Mouse (Mus musculus): ENCODE data around the gene Gapdh. TPM values are rescaled to one million over a fixed set of nuclear protein-coding genes. Genes with fewer than 3 reads are reported as not detected.

Gene Gapdh
- total RNA-seq (2014; rRNA removed; ENCODE audit: low replicate concordance) (6,647 and 7,476 TPM in 2 replicates), polyA plus RNA-seq (2015; fragmentation: Nextera tagmentation; extraction: Ambion mirVana) (3,728 and 4,065 TPM in 2 replicates)

DNA sequence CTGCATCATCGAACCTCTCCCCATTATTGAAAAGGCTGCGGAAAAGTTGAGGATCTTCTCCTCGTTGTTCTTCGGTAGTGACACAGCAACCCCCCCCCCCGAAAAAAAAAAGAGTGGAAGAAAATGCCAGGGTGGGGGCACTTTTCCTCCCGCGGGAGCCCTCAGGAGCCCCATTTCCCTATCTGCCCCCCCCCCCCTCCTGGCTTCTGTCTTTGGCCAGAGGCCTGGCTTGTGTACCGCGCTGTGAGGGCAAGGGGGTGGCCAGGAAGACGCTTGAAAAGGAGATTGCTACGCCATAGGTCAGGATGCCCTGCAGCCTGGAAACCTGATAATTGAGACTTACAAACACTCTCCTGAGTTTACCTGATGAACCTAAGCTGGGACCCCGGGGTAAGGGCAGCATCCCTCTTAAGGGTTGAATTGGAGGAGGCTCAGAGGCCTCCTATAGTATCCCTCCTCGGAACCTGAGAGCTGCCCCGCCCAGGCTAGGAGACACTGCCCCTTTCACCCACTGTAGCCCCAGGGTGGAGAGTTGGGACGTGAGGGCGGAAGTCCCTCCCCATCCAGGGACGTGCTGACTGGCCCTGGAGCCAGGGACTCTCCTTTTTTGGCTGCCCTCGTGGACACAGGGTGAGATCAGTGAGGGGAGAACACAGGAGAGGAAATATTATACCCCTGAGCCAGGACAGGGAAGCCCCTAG is at the start of gene Gapdh:
Gene Gapdh (minus strand): TSS at position 417 of the 701 bp plus-strand sequence.
- Histone ChIP-seq H3K36me3 (replicated peaks; ENCODE audit: control insufficient read depth, insufficient read depth, low read length) (peaks cover 58% of the 10 kb centered on the region), H3K27me3 (ENCODE audit: control insufficient read depth, insufficient read depth, low read length) (no peaks in the 10 kb centered on the region), H3K27ac (ENCODE audit: low read depth) (peak within 1 kb of the TSS; percentile 97), H3K9ac (replicated peaks; ENCODE audit: low read depth, low read length) (peak within 1 kb of the TSS; percentile 92), H3K4me2 (ENCODE audit: low read depth, low read length) (peak within 1 kb of the TSS; percentile 78), H3K4me1 (ENCODE audit: control insufficient read depth, insufficient read depth) (peaks cover 21% of the 10 kb centered on the region), H3K4me3 (ENCODE audit: low read depth, low read length) (peak within 1 kb of the TSS; percentile 79), H3K9me3 (replicated peaks; ENCODE audit: control insufficient read depth, low read length) (no peaks in the 10 kb centered on the region)
- DNase-seq (ENCODE audit: low spot score) (peak; percentile 94), ATAC-seq (ENCODE audit: insufficient read depth, low read depth) (peak; percentile 82)
- 1% methylated on average over 18 of the region's 18 CpGs for WGBS
- TF ChIP-seq EP300 (IDR thresholded peaks at IDR 0.05; ENCODE audit: low read depth) (no peak), CTCF (IDR thresholded peaks at IDR 0.05; ENCODE audit: low read depth) (no peak)

- Histone ChIP-seq H3K27me3 (ENCODE audit: control insufficient read depth, insufficient read depth, low read length) (no peaks in the 10 kb centered on the region), H3K9me3 (replicated peaks; ENCODE audit: control insufficient read depth, low read length) (no peaks in the 10 kb centered on the region), H3K9ac (replicated peaks; ENCODE audit: low read depth, low read length) (peak within 1 kb of the TSS; percentile 60), H3K4me1 (ENCODE audit: control insufficient read depth, insufficient read depth) (peaks cover 13% of the 10 kb centered on the region; the same call in 1 of the 2 replicates), H3K4me3 (ENCODE audit: low read depth, low read length) (peak within 1 kb of the TSS; percentile 69), H3K4me2 (ENCODE audit: low read depth, low read length) (peak within 1 kb of the TSS; percentile 78), H3K36me3 (replicated peaks; ENCODE audit: control insufficient read depth, insufficient read depth, low read length) (peaks cover 10% of the 10 kb centered on the region), H3K27ac (ENCODE audit: low read depth) (peak within 1 kb of the TSS; percentile 79)
- DNase-seq (ENCODE audit: low spot score) = peak; percentile 99
- TF ChIP-seq CTCF (IDR thresholded peaks at IDR 0.05; ENCODE audit: low read depth) (no peak), EP300 (IDR thresholded peaks at IDR 0.05; ENCODE audit: low read depth) (no peak)
- peak; percentile 96 for ATAC-seq (ENCODE audit: insufficient read depth, low read depth)
- WGBS = under 1% methylated on average over 48 of the region's 48 CpGs
These were observed 49.1 kb upstream of the Gapdh start, which contains the start of gene Vamp1 for GRCm38 (mm10) chr6:125215148-125215954. Gene Vamp1 (plus strand): TSS chr6:125215551.

DNA sequence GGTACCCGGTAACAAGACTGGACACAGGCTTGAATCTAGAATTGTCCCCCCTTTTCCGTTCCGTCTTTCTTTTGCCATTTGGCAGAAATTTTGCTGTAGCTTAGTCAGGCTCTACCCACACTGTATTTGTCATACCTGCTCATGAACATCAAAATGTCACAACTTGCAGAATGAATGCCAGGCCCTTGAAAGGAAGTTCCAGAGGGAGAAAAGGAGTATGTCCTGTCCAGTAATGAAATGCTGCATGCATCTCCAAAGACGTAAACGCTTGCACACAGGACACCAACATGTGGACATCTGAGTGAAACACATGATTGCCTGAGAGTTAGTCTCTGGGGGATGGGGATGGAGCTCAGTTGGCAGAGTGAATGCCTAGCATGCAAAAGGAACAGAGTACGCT is 47.4 kb upstream of the Gapdh start:
- H3K4me3 ChIP-seq (ENCODE audit: low read depth, low read length) = no peak overlapping the region
- no peak overlapping the region for H3K27ac ChIP-seq (ENCODE audit: low read depth)
- ATAC-seq (ENCODE audit: insufficient read depth, low read depth) (no peak), DNase-seq (ENCODE audit: low spot score) (no peak)
- H3K4me2 ChIP-seq (ENCODE audit: low read depth, low read length) = no peak overlapping the region
- H3K4me1 ChIP-seq (ENCODE audit: control insufficient read depth, insufficient read depth) = peaks cover 13% of the 10 kb centered on the region; the same call in 1 of the 2 replicates
- WGBS = 80% methylated on average over 6 of the region's 6 CpGs
- H3K27me3 ChIP-seq (ENCODE audit: control insufficient read depth, insufficient read depth, low read length) = no peaks in the 10 kb centered on the region
- no peaks in the 10 kb centered on the region for H3K9me3 ChIP-seq (replicated peaks; ENCODE audit: control insufficient read depth, low read length)
- TF ChIP-seq CTCF (IDR thresholded peaks at IDR 0.05; ENCODE audit: low read depth) (no peak), EP300 (IDR thresholded peaks at IDR 0.05; ENCODE audit: low read depth) (no peak)
- no peak overlapping the region for H3K9ac ChIP-seq (replicated peaks; ENCODE audit: low read depth, low read length)
- no peaks in the 10 kb centered on the region for H3K36me3 ChIP-seq (replicated peaks; ENCODE audit: control insufficient read depth, insufficient read depth, low read length)

GRCm38 (mm10) chr6:125213129-125213528 is 46.9 kb upstream of the Gapdh start:
- no peak overlapping the region for H3K27ac ChIP-seq (ENCODE audit: low read depth)
- ATAC-seq (ENCODE audit: insufficient read depth, low read depth) = no peak
- H3K9me3 ChIP-seq (replicated peaks; ENCODE audit: control insufficient read depth, low read length) = no peaks in the 10 kb centered on the region
- peaks cover 13% of the 10 kb centered on the region; the same call in 1 of the 2 replicates for H3K4me1 ChIP-seq (ENCODE audit: control insufficient read depth, insufficient read depth)
- no peak for DNase-seq (ENCODE audit: low spot score)
- no peaks in the 10 kb centered on the region for H3K27me3 ChIP-seq (ENCODE audit: control insufficient read depth, insufficient read depth, low read length)
- whole genome bisulfite sequencing = 64% methylated on average over 6 of the region's 6 CpGs
- H3K4me2 ChIP-seq (ENCODE audit: low read depth, low read length) = no peak overlapping the region
- no peaks in the 10 kb centered on the region for H3K36me3 ChIP-seq (replicated peaks; ENCODE audit: control insufficient read depth, insufficient read depth, low read length)
- H3K9ac ChIP-seq (replicated peaks; ENCODE audit: low read depth, low read length) = no peak overlapping the region
- H3K4me3 ChIP-seq (ENCODE audit: low read depth, low read length) = no peak overlapping the region
- TF ChIP-seq CTCF (IDR thresholded peaks at IDR 0.05; ENCODE audit: low read depth) (no peak), EP300 (IDR thresholded peaks at IDR 0.05; ENCODE audit: low read depth) (no peak)

DNA sequence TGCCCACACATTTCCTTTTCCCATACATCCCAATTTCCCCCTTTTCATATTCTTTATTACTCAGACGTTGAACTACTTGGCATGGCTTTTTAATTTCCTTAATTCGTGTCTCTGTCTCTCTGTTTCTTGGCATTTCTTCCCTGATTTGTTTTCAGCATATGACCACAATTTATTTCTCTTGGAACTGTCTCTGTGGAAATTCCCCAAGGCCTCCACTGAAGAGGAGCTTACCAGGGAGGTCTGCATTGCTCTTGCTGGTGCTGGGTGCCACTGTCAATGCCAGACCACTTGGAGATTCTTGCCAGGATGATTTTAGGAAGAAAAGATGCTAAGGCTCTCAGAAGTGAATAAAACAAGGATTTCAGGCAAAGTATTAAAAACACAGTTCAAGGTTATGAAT is 46.4 kb upstream of the Gapdh start:
- no peaks in the 10 kb centered on the region for H3K9me3 ChIP-seq (replicated peaks; ENCODE audit: control insufficient read depth, low read length)
- H3K27ac ChIP-seq (ENCODE audit: low read depth) = no peak overlapping the region
- no peaks in the 10 kb centered on the region for H3K27me3 ChIP-seq (ENCODE audit: control insufficient read depth, insufficient read depth, low read length)
- peaks cover 13% of the 10 kb centered on the region; the same call in 1 of the 2 replicates for H3K4me1 ChIP-seq (ENCODE audit: control insufficient read depth, insufficient read depth)
- WGBS = 18% methylated on average over 2 of the region's 2 CpGs
- H3K9ac ChIP-seq (replicated peaks; ENCODE audit: low read depth, low read length) = no peak overlapping the region
- no peaks in the 10 kb centered on the region for H3K36me3 ChIP-seq (replicated peaks; ENCODE audit: control insufficient read depth, insufficient read depth, low read length)
- no peak for TF ChIP-seq CTCF (IDR thresholded peaks at IDR 0.05; ENCODE audit: low read depth)
- TF ChIP-seq EP300 (IDR thresholded peaks at IDR 0.05; ENCODE audit: low read depth) = no peak
- no peak overlapping the region for H3K4me3 ChIP-seq (ENCODE audit: low read depth, low read length)
- H3K4me2 ChIP-seq (ENCODE audit: low read depth, low read length) = no peak overlapping the region
- DNase-seq (ENCODE audit: low spot score) = no peak
- ATAC-seq (ENCODE audit: insufficient read depth, low read depth) = no peak
